ENCODE assay signal across 8 mouse cellular contexts in genomic region chr15:11036535-11037375, GRCm38 (mm10). TPM values are rescaled to one million over a fixed set of nuclear protein-coding genes. Genes with fewer than 3 reads are reported as not detected.
DNase-seq lines count a peak whose midpoint lies in the region; ATAC-seq and TF ChIP-seq lines count a peak whose summit lies in the region.

No protein-coding gene starts in this region.

- no peaks in the 10 kb centered on the region for H3K36me3 ChIP-seq in lung, postnatal 0 days (ENCODE audit: insufficient read depth, low read length)
- no peaks in the 10 kb centered on the region for H3K36me3 ChIP-seq in hindbrain, embryonic 15.5 days
- no peaks in the 10 kb centered on the region for H3K36me3 ChIP-seq in midbrain, embryonic 11.5 days (ENCODE audit: control insufficient read depth, insufficient read depth, low read length)

- no peaks in the 10 kb centered on the region; the same call in 1 of the 2 replicates for H3K4me1 ChIP-seq in cerebellum, adult 2 months (ENCODE audit: control insufficient read depth, insufficient read depth, low read length)
- no peaks in the 10 kb centered on the region for H3K4me1 ChIP-seq in lung, postnatal 0 days (ENCODE audit: insufficient read depth, low read depth, low read length)
- H3K4me1 ChIP-seq in hindbrain, embryonic 15.5 days (replicated peaks) = peaks cover 29% of the 10 kb centered on the region
- H3K4me1 ChIP-seq in midbrain, embryonic 11.5 days (ENCODE audit: control insufficient read depth, insufficient read depth, low read length) = peaks cover 17% of the 10 kb centered on the region

- H3K4me3 ChIP-seq in cerebellum, adult 2 months (replicated peaks; ENCODE audit: insufficient read depth, low read depth, low read length) = peak overlapping the region; percentile 16
- H3K4me3 ChIP-seq in lung, postnatal 0 days (ENCODE audit: low read depth, low read length) = peak overlapping the region; percentile 38
- H3K4me3 ChIP-seq in hindbrain, embryonic 15.5 days = peak overlapping the region; percentile 45
- peak overlapping the region; percentile 32 for H3K4me3 ChIP-seq in midbrain, embryonic 11.5 days (ENCODE audit: low read depth, low read length)

- H3K27me3 ChIP-seq in cerebellum, adult 2 months (ENCODE audit: control insufficient read depth, insufficient read depth, low read length) = no peaks in the 10 kb centered on the region; the same call in 1 of the 2 replicates
- peaks cover 40% of the 10 kb centered on the region for H3K27me3 ChIP-seq in lung, postnatal 0 days (replicated peaks; ENCODE audit: insufficient read depth, low read length)
- H3K27me3 ChIP-seq in hindbrain, embryonic 15.5 days = peaks cover 41% of the 10 kb centered on the region
- peaks cover 44% of the 10 kb centered on the region for H3K27me3 ChIP-seq in midbrain, embryonic 11.5 days (ENCODE audit: control insufficient read depth, insufficient read depth, low read length)

- TF ChIP-seq POLR2A in cerebellum, adult 2 months (IDR thresholded peaks at IDR 0.05; ENCODE audit: borderline replicate concordance, insufficient read depth, low read length) = no peak

- WGBS in cerebellum, adult 2 months = 2% methylated on average over 49 of the region's 49 CpGs
- WGBS in lung, postnatal 0 days = 2% methylated on average over 47 of the region's 49 CpGs
- 2% methylated on average over 49 of the region's 49 CpGs for WGBS in hindbrain, embryonic 15.5 days
- 3% methylated on average over 49 of the region's 49 CpGs for WGBS in midbrain, embryonic 11.5 days

- peak overlapping the region; percentile 49 for H3K4me2 ChIP-seq in lung, postnatal 0 days (replicated peaks; ENCODE audit: low read depth, low read length)
- peak overlapping the region; percentile 86 for H3K4me2 ChIP-seq in hindbrain, embryonic 15.5 days
- H3K4me2 ChIP-seq in midbrain, embryonic 11.5 days = peak overlapping the region; percentile 44

- DNase-seq in cerebellum, adult 2 months = peak in 1 of 2 experiments; percentile 6
- no peak for DNase-seq in cerebellum, adult 11-12 months
- peak; percentile 19 for DNase-seq in lung, postnatal 0 days (ENCODE audit: low spot score)
- DNase-seq in lung, postnatal 10 days = no peak
- DNase-seq in midbrain, embryonic 11.5 days (ENCODE audit: low spot score, missing footprints) = peak; percentile 92
- no peak for DNase-seq in spleen, postnatal 10 days (ENCODE audit: low spot score in 2 of 2)
- DNase-seq in urinary bladder, postnatal 4 days (ENCODE audit: low spot score in 2 of 2) = no peak

- no peak overlapping the region for H3K9ac ChIP-seq in lung, postnatal 0 days (replicated peaks; ENCODE audit: low read depth)
- H3K9ac ChIP-seq in hindbrain, embryonic 15.5 days = peak overlapping the region; percentile 37
- H3K9ac ChIP-seq in midbrain, embryonic 11.5 days (ENCODE audit: low read length) = peak overlapping the region; percentile 18; the same call in 1 of the 2 replicates

- no peak for TF ChIP-seq EP300 in lung, postnatal 0 days (IDR thresholded peaks at IDR 0.05)

- TF ChIP-seq CTCF in cerebellum, adult 2 months (IDR thresholded peaks at IDR 0.05; ENCODE audit: borderline replicate concordance, insufficient read depth, low read depth, low read length) = no peak
- no peak for TF ChIP-seq CTCF in lung, postnatal 0 days (IDR thresholded peaks at IDR 0.05)

- ATAC-seq in lung, postnatal 0 days = peak; percentile 30; the same call in 1 of the 2 replicates
- ATAC-seq in hindbrain, embryonic 15.5 days (ENCODE audit: low FRiP score, low read depth) = peak; percentile 55
- peak; percentile 36 for ATAC-seq in midbrain, embryonic 11.5 days (ENCODE audit: low FRiP score)

- no peaks in the 10 kb centered on the region for H3K9me3 ChIP-seq in lung, postnatal 0 days (ENCODE audit: low read length)
- H3K9me3 ChIP-seq in hindbrain, embryonic 15.5 days = no peaks in the 10 kb centered on the region
- H3K9me3 ChIP-seq in midbrain, embryonic 11.5 days (ENCODE audit: control insufficient read depth, low read length) = no peaks in the 10 kb centered on the region

- no peak overlapping the region for H3K27ac ChIP-seq in cerebellum, adult 2 months (ENCODE audit: insufficient read depth, low read length)
- no peak overlapping the region for H3K27ac ChIP-seq in lung, postnatal 0 days (ENCODE audit: low read length)
- no peak overlapping the region for H3K27ac ChIP-seq in hindbrain, embryonic 15.5 days (replicated peaks)
- no peak overlapping the region for H3K27ac ChIP-seq in midbrain, embryonic 11.5 days (ENCODE audit: low read depth, low read length)

RNA-seq across cellular contexts. Expression of gene Rxfp3, which starts 1.0 kb away (rescaled TPM):
- 0.24 and 0.33 TPM in 2 replicates for polyA plus RNA-seq in cerebellum, adult 2 months (2012; rRNA removed)
- 0.05 TPM in 1 of 2 replicates, not detected in the other for polyA plus RNA-seq in lung, postnatal 0 days (2015; fragmentation: Nextera tagmentation; extraction: Ambion mirVana)
- 5.6 TPM in 2 replicates for polyA plus RNA-seq in hindbrain, embryonic 15.5 days (2015; fragmentation: Nextera tagmentation; extraction: Ambion mirVana)
- polyA plus RNA-seq in midbrain, embryonic 11.5 days (2014; fragmentation: Nextera tagmentation; extraction: Ambion mirVana) = 1.0 and 1.4 TPM in 2 replicates

RNA-seq across cellular contexts. Expression of gene Adamts12, which starts 27.8 kb away (rescaled TPM):
- polyA plus RNA-seq in cerebellum, adult 2 months (2012; rRNA removed) = 0.15 and 0.33 TPM in 2 replicates
- polyA plus RNA-seq in lung, postnatal 0 days (2015; fragmentation: Nextera tagmentation; extraction: Ambion mirVana) = 1.9 and 2.2 TPM in 2 replicates
- polyA plus RNA-seq in hindbrain, embryonic 15.5 days (2015; fragmentation: Nextera tagmentation; extraction: Ambion mirVana) = 1.5 and 2.0 TPM in 2 replicates
- 2.3 and 2.9 TPM in 2 replicates for polyA plus RNA-seq in midbrain, embryonic 11.5 days (2014; fragmentation: Nextera tagmentation; extraction: Ambion mirVana)

RNA-seq across cellular contexts. Expression of gene Slc45a2, which starts 36.2 kb away (rescaled TPM):
- polyA plus RNA-seq in cerebellum, adult 2 months (2012; rRNA removed) = 0.10 and 0.19 TPM in 2 replicates
- polyA plus RNA-seq in lung, postnatal 0 days (2015; fragmentation: Nextera tagmentation; extraction: Ambion mirVana) = not detected in 2 replicates
- 0.08 and 0.14 TPM in 2 replicates for polyA plus RNA-seq in hindbrain, embryonic 15.5 days (2015; fragmentation: Nextera tagmentation; extraction: Ambion mirVana)
- 0.08 and 0.22 TPM in 2 replicates for polyA plus RNA-seq in midbrain, embryonic 11.5 days (2014; fragmentation: Nextera tagmentation; extraction: Ambion mirVana)

RNA-seq across cellular contexts. Expression of gene Amacr, which starts 55.2 kb away (rescaled TPM):
- 11.4 and 12.0 TPM in 2 replicates for polyA plus RNA-seq in cerebellum, adult 2 months (2012; rRNA removed)
- 11.0 TPM in 2 replicates for polyA plus RNA-seq in lung, postnatal 0 days (2015; fragmentation: Nextera tagmentation; extraction: Ambion mirVana)
- 10.3 and 12.7 TPM in 2 replicates for polyA plus RNA-seq in hindbrain, embryonic 15.5 days (2015; fragmentation: Nextera tagmentation; extraction: Ambion mirVana)
- polyA plus RNA-seq in midbrain, embryonic 11.5 days (2014; fragmentation: Nextera tagmentation; extraction: Ambion mirVana) = 10.1 and 11.9 TPM in 2 replicates

Comparison
In these comparisons a context has a peak if more than half of its experiments do, and no peak if none do; other contexts are left out.
1. DNase-seq: peak in lung, postnatal 0 days (single experiment) and midbrain, embryonic 11.5 days (single experiment); none in cerebellum, adult 11-12 months (single experiment), lung, postnatal 10 days (single experiment), spleen, postnatal 10 days (0 of 2) and urinary bladder, postnatal 4 days (0 of 2).
2. Peak in every context shown above with its lines, with median percentiles within 50 percentile points of each other: H3K4me3 ChIP-seq, ATAC-seq and H3K4me2 ChIP-seq.